Mouse (Mus musculus): ENCODE data around the gene Myo1f. TPM values are rescaled to one million over a fixed set of nuclear protein-coding genes. Genes with fewer than 3 reads are reported as not detected.

The Myo1f gene
- total RNA-seq (2021): 1 to 10 TPM; 2.1 to 3.3 TPM
- long read RNA-seq, experiment 1, partial matches to known transcripts: 0 of 2 reads
- long read RNA-seq, experiment 1, other reads (novel, unspliced or antisense): 1 of 2 reads
- long read RNA-seq, experiment 2, partial matches to known transcripts: 1 of 2 reads
- long read RNA-seq, experiment 2, other reads (novel, unspliced or antisense): 0 of 2 reads

DNA sequence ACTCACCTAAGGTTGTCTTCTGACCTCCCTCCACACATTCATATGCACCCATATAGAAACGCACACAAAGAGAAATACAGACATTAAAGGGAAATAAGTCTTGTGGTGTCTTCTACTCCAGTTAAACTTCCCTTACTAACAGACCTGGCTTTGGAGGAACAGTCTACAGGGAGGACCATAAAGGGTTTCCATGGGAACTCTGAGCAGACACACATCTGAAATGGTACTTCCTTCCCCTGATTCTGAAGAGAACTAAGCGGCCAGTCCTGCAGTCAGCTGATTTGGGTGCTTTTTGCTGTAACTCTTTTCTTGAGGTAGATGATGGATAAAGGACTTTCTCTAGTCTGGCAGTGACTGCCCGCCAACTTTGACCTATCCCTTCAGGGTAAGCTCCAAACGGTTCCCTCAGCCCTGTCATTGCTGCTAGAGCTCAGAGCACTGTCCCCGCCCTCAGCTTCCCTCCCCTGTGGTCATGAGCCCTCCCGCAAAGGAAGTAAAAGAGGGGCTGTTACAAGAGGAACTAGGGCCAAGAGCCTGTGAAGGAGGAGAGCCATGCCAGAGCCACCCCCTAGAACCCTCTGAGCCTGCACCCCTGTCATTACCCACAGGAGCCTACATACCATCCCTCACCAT lies at the start of gene Myo1f:
Gene Myo1f, plus strand, starts transcription at position 485 of the 633 bp plus-strand sequence.
- DNase-seq: peak; percentile 19 to 27

DNA sequence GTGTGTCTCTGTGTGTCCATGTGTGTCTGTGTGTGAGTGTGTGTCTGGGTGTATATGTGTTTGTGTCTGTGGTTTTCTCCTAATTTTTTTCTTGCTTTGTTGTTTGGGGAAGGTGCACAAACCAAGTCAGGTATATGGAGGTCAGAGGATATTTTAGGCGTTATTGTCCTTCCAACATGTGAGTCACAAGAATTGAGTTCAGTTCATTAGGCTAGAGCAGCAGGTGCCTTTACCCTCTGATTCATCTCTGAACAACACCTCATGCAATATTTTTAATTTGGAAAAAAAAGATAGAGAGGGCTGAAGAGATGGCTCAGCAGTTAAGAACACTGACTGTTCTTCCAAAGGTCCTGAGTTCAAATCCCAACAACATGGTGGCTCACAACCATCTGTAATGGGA lies 47.1 kb upstream of the Myo1f start:
- DNase-seq: no peak

DNA sequence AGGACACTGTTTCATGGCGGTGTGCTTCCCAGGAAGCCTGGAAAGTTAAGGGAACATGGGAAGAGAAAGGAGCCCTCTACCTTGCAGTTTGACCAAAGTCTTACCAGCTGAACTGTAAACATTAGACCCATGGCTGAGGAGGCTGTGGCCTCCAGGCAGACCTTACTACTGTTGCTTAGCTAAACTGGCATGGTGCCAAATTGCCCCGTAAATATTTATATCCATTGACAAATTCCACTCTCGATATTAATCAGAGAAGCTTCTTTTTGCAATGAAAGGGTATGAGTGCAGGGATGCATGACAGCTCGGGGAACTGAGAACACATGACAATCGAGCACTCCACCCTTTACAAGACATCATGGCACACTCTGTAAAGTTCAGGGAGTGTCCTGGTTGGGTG lies 45.3 kb upstream of the Myo1f start:
- no peak for DNase-seq

DNA sequence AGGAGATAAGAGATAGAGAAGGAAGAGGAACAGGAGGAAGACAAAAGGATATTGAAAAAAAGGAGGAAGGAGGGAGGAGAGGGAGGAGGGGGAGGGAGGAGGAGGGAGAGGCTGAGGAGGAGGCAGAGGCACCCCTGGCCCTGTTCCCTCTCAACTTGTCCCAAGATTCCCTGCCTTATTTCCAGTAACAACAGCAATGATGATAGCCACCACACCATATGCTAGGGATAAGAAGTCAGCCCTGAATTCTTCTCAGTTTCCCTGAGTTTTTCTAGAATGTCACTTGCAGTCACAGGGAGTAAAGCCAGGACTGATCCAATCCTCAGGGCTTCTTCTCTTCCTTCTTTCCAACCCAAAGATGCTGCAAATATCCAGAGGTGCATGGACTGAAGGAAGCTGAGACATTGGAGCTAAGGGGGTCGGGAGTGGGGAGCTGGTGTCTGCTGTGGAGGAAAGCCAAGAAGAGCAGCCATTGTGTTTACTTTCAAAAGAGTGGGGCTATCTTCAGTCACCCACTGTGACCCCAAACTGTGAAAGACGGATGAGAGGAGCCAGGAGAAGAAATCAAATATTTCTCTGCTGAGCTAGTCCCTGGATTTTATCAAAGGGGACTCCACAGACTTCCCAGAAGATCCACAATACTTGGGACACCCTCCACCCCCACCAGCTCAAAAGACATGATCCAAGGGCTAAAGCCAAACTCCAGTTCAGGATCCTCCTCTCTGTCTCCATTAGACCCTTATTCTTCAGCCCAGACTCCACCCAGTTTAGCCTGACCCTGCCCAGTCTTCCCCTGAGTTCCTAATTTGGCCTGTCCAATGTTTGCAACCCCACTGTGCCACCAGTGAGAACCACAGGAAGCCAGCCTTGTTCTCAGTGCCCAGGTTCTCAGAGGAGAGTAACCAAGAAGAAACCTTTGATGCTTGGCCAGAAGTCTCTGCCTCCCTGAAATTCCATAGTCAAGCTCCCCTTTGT lies 42.8 kb upstream of the Myo1f start:
- DNase-seq: no peak

DNA sequence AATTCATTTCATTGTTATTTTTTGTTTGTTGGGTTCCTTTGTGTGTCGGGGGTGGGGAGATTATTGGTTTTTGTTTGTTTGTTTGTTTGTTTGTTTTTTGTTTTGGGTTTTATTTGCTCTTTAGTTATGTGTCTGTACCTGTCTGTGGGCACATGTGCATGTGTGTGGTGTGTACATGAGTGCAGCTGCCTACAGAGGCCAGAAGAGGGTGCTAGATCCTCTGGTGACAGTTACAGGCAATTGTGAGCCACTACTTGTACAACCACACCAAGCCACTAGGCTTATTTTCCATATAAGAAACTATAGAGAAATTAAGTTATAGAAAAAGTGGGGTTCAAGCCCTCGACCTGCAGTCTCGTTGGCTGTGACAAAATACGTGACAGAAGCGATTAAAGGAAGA lies 41.6 kb upstream of the Myo1f start:
- no peak for DNase-seq

DNA sequence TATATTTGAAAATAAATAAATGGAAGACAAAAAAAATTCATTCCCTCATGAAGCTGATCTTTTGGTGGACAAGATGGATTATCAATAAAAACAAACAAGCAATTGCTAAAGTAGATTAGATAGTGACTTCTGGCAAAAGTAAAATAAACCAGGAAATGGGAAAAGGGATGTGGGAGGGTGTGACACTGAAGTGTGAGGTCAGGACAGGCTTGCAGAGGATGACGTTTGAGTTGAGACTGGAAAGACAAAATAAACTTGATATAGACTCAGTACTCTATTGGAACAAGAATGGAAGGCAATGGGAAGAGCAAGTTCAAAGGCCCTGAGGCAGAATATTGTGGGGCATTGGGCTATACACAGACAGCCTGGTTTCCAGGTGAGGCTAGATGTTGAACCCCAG lies 35.1 kb upstream of the Myo1f start:
- DNase-seq: no peak

DNA sequence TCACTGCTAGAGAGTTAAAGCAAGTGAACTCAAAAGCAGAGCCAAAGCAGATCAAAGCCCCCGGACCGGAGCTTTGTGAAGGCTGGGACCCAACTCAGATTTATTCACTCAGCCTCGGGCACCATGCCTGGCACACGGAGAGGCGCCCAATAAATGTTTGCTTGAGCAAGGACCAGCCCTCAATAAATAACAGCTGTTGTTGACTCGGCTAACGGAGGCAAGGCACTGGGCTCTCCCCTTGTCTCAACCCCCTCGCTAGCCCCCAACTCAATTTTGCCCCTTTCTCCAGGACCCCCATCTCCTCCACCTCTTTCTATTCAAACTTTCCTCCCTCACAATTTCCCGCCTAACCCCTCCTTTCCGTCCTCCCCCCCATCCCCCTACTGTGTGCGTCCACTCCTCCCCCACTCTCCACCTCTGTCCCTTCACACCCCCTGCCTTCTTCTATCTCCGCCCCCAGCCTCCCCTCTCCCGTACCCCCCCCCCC lies 32.0 kb upstream of the Myo1f start:
- peak; percentile 19 to 33 for DNase-seq

DNA sequence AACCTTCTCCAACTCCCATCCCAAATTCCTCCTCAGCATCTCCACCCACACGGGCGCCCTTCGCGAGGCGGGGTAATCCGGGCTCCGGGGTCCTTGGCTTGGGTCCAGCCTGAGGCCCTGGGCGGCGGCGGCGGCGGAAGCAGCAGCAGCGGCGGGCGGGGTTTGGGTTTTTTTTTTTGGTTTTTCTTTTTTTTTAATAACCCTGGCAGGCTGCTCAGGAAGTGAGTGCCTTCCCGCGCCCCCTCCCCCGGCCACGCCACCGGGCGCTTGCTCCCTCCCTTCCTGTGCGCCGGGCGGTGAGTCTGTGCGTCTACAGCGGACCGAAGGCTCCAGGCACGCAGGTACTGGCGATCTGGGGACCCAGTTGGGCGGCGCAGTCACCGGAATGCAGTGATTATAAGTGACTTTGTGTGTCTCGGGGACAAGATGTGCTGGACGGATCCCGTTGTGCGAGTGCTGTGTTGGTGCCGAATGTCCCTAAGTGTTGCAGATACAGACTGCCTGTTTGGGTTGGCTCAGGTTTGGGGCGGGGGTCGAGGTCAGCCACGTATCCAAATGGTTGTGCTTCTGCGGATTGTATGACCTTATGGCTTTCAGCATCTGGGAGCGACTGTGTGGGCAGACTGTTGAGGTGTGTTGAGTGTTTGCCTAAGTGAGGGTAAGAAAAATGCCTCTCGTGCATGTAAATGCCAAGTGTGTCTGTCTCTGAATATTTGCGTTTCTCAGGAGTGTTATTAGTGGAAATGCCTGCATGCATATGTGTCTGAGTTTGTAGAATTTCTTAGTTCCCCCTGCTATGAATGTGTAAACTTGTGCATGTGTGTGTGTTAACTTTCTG lies 31.4 kb upstream of the Myo1f start, which contains the start of gene Adamts10:
Gene Adamts10, plus strand, starts transcription at position 287 of the 838 bp plus-strand sequence.
- DNase-seq: peak; percentile 81 to 89

DNA sequence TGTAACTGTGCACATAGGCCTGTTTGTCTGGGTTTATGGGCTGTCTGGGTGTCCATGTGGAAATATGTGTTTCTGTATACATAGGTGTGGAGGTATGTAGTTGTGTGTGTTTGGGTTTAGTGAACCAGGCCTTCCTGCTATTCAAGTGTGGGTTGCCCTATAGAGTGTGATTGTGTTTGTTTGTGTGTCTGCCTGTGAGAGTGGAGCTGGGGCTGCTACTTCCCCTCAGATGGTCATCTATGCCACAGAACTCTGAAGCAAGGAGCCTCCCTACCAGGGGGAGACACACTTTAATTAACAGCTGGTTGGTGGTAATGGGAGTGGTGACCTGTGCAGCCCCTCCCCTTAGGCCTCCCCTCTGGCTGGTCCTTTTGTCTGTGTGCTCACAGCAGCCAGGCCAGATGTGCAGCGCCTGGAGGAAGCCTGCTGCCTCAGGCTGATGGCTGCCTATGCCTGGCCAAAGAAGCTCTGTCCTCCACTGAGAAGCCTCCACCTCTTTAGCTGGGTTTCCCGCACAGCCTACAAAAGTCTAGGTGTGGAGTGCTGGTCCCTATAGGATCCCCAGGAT lies 30.6 kb upstream of the Myo1f start:
- DNase-seq: no peak

DNA sequence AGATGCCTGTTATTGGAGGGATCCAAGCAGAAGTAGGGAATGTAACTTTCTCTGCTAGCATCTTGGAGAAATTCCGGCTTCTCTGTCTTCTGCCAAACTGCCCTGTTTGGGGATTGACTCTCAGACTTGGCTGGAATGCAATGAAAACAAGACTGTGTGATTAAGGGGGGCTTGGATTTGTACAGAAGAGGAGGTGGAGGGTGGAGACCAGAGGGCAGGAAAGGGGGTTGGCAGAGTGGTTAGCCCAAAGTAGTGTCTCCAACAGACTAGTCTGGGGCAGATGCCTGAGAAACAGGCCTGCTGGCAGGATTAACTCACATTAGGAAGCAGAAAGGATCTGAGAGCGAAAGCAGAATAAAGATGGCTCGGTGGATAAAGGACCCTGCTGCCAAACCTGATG lies 29.0 kb upstream of the Myo1f start:
- DNase-seq: no peak

DNA sequence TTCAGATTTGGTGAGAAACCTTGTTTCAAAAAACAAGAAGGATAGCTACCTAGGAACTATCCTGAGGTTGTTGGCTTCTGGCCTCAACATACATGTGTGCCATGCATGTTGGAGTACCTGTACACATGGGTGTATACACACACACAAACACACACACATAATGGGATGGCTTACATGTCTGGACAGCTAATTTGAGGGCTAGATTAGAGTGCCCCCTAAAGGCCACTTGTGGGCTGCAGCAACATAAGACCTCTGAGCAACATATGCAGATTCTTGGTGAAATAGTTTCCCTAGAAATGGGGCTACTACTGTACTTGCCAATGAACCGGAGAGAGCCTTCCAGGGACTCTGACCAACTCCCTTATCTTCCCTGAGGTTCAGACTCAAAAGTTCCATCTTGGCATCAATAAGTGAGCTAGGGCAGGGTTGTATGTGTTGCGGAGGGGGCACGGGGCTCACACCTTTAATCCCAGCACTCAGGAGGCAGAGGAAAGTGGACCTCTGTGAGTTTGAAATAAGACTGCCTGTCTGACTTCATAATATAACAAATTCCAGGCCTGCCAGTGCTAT lies 16.3 kb upstream of the Myo1f start:
- peak; percentile 54 to 65 for DNase-seq

DNA sequence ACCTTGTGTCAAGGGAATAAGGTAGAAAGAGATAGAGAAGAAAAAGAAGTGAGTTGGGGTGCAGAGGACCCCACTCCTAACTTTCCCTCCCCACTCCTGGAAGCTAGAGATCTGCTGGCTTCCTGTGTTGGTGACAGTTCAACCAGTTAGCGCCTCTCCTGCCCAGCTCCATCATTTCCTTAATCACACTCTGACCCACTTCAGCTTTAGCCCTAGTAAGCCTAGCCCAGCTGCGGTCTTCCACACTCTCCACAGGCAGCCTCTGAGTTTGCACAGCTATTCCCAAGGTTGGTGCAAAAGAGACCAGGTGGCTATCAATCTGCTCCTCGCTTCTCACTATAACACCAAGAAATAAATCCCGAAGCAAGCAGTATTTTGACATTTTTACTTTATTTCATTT lies 15.6 kb upstream of the Myo1f start:
- DNase-seq: no peak

DNA sequence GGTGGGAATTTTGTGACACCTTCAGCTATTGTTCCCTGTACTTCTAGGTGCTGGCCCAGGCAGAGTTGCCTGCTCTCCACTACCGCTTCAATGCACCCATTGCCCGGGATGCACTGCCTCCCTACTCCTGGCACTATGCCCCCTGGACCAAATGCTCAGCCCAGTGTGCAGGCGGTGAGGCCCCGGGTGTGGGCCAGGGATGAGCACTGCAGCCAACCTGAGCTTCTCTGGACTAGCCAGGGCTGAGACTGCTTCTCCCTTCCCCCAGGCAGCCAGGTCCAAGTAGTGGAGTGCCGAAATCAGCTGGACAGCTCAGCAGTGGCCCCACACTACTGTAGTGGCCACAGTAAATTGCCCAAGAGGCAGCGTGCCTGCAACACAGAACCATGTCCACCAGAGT lies 6.3 kb upstream of the Myo1f start:
- no peak for DNase-seq

DNA sequence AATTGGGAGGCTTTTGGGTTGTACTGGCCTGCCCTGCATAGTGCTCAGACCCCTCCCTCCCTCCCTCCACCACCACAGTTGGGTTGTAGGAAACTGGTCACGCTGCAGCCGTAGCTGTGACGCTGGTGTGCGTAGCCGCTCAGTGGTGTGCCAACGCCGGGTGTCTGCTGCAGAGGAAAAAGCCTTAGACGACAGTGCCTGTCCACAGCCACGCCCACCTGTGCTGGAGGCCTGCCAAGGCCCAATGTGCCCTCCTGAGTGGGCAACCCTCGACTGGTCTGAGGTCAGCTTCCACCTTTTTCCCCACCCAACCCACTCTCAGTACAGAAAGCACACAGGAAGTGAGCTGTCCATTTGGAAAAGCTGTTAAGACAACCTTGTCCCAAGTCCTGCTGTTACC lies 5.1 kb upstream of the Myo1f start:
- DNase-seq: no peak

DNA sequence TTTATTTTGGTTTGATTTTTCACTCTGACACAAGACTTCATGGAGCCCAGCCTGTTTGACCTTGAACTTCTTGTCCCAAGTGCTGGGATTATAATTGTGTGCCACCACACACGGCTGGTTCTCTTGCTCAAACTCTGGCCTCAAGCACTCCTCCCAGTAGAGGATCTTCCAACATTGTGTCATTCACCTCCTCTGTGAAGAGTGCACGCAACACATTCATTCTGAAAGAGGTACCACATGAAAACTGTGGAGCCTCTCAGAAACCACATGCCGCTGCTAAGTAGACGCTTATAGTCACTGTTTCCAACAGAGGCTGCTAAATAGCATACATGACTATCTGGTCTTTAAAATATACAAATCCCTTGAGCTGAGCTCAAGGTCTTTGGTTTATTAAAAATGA lies 3.4 kb upstream of the Myo1f start:
- DNase-seq: no peak

DNA sequence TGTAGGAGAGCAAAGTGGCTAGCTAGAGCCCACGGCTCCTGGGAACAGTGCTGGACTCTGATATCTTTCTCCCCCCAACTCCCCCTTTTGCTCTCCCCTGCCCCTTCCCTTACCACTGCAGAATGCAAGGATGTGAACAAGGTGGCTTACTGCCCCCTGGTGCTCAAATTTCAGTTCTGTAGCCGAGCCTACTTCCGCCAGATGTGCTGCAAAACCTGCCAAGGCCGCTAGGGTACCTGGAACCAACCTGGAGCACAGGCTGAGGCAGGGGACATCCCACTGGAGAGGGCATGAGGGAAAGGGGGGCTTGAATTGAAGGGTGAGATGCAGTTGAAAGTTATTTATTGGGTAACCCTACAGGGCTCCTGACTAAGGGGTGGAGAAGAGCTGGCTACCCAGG lies 2.5 kb upstream of the Myo1f start:
- DNase-seq: peak in 1 of 2 experiments; percentile 29

DNA sequence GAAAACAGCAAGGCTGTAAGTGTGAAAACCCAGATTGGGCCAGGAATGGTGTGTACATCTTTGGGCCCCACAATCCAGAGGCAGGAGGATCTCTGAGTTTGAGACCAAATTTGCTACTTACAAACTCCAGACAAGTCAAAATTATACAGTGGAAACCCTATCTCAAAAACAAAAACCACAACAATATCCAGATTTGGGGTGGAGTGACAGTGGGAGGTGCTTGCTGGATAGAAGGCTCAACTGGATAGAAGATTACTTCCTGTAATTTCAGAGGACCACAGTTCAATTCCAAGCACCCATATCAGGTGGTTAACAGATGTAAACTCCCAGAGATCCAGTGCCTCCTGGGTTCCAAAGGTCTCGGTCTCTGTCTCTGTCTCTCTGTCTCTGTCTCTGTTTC lies 971 bp upstream of the Myo1f start:
- no peak for DNase-seq

DNA sequence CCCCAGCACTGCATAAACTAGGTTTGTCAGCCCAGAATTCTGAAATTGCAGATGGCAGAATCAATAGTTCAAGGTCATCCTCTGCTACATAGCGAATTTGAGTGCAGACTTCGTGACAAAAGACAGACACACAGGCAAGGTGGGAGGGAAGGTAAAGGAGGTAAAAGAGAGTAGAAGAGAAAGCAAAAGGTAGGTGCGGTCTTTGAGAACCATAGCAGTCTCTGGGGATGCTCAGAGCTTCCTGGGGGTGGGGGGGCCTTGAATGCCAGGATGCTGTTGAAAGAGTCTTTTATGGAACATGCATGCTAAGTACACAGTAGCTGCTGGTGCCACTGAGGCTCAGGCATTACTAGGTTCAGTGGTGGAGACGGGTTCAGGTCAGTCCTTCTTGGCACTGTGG lies 2.4 kb downstream of the Myo1f start:
- no peak for DNase-seq

DNA sequence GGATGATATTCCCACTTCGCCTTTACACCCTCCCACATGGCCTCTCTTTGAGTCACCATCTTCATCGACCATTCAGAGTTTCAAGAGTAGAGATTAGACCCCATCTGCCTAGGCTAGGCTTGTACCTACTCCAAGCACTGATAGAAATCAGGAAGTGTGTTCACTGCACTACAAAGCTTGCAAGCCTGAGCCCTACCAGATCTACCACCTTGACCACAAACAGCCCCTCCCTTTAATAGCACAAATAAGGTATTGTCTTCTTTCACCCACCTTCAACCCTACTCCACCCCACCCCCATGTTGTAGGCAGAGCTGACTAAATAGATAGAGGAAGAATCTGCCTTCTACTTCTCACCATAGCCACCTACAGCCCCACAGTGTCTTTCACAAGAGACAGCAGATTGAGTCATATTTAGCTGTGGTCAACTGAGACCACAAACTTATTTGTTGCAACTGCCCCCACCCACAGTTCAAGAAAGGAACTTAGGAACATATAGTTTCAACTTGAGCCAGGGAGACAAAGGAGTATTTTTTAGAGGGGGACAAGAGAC lies 8.1 kb downstream of the Myo1f start:
- no peak for DNase-seq

DNA sequence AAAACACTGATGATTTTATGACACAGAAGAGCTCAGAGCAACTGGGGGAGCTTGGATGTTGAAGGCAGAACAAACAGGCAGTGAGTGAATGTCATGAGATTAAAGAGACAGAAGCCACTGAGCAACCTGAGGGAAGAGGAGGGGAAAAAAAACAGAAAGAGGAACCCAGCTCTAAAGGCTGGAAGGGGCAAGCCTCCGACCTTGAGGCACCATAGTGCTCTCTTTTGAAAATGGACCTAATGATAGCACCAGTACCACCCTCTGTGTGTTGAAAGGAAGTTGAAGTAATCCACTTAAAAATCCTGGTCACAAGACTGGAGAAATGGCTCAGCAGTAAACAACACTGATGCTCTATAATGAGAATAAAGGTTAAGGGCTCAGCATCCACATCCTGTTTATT lies 9.1 kb downstream of the Myo1f start:
- DNase-seq: no peak

DNA sequence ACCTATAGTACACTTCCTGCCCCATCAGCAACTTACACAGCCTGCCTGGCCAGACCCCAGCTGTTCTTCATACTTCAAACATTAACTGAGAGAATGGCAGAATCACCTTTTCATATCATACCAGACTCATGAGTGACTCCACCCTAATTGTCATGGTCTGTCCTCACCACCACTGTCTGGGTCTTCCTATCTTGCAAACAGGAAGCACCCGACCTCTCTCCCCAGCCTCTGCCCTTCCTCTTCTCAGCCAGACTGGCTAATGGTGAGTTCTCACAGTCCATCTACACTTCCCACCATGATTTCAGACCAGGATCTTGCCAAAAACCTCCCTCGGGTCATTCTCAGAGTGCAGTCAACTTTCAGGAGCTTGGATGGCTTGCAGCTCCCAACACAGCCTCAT lies 10.7 kb downstream of the Myo1f start:
- DNase-seq: no peak

All from adrenal gland, postnatal 36 days (tissue).